Mouse (Mus musculus): ENCODE results near the gene Arrb1.
"Not testable (repeated sequence)": the region's sequence is repeated elsewhere in the genome, so short reads cannot be mapped to it uniquely, and the experiment has no call there.

Gene Arrb1

DNA sequence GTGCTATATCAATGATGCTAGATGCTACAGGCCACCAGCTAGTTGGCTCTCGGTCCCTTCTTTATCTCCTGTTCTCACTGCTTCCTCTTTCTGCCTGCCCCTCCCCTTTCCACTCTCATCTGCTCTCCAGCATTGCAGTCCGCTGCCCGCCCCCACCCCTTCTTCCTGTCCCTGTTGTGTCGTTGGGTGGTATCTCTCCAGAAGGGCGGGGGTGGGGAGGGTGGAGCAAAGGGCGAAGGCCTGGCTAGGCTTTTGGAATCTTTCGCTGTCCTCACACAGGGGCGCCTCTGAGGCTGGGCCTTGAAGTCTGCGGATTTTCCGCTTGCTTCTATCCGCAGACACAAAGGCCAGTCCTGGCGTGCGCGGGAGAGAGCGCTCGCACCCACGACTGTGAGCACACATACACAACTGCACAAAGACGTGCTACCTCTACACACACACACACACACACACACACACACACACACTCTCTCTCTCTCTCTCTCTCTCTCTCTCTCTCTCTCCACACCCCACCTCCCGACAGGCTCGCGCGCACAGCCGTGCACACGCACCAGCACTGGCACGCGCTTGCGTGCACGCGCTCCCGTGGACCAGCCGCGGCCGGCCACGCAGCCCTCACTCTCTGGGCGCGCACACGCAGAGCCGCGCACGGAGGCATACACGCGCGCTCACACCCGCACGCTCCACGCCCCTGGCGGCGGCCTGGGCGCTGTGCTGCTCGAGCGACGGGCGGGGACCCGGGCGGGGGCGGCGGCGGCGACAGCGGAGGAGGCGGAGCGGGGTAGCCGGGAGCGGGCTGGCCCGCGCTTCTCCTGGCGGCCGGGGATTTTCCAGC is at the start of gene Arrb1:
TSS of gene Arrb1 (plus strand) at position 566 of the 835 bp plus-strand sequence.
- peak; percentile 83 for DNase-seq

DNA sequence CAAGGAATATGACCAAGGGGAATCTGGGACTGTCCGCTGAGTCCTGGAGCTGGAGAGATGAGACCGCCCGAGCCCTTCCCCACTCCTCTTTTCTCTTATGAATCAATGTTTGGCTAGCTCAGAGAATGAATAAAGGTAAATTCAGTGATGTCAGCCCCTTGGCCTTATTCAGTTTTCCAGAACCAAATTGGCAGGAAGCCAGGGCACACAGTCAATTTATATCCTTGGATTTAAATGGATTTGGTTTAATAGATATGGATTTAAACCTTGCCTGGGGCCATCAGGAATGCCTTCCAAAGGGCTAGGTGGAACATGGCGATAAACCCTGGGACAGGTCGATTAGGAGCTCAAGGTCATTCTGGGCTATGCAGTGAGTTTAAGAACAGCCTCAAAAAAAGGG is 45.6 kb upstream of the Arrb1 start:
- no peak for DNase-seq

- DNase-seq = no peak
These were observed 36.1 kb upstream of the Arrb1 start for GRCm38 (mm10) chr7:99499128-99499527.

- DNase-seq = peak; percentile 76
These were observed 35.1 kb upstream of the Arrb1 start for GRCm38 (mm10) chr7:99500201-99500600.

DNA sequence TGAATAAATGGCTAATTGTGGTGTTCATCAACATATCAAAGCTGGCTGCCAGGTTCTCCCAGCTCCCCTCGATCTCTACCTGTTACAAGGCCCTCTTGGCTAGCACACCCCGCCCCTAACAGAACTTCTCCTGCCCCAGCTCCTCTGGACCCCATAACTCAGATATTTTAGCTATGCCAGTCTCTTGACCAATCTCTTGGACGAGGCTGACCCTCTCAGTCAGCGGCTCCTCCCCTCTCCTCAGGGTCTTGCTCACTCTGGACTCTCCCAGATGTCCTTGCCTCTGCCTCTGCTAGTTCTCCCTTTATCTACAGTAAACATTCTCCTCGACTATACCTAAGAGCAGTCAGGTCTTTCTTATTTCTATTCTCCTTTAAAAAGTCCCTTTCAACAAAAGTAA is 34.6 kb upstream of the Arrb1 start:
- no peak for DNase-seq

DNA sequence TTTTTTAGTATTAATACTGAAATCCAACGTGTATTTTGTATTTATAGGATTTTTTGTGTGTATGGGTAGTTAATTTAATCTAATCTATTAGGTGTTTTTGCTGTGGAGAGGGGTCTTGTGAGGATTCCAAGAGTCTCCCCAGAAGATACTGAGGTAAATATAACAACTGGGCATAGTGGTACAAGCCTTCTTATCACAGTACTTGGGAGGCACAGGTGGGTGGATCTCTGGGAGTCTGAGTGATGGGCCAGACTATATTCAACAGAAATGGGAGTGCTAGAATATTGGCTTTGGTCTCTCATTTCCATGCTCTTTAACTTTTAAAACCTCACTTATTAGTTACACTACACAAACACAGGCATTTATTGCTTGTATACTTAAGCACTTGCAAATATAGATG is 34.1 kb upstream of the Arrb1 start:
- DNase-seq = no peak

DNA sequence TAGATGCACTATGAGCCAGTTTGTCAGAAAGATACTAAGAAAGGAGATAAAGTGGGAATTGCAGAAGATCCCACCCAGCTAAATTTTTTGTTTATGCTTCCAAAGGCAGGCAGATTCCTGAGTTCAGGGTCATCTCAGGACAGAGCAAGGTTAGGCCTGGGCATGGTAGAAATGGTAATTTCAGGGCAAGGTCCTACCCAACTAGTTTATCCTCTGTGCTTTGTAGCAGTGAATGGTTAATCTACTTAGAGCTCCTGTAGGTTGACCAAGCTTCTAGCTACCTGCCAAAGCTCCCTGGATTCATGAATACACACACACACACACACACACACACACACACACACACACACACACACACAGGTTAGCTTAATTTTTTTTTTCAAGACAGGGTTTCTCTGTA is 30.7 kb upstream of the Arrb1 start:
- DNase-seq = no peak

DNA sequence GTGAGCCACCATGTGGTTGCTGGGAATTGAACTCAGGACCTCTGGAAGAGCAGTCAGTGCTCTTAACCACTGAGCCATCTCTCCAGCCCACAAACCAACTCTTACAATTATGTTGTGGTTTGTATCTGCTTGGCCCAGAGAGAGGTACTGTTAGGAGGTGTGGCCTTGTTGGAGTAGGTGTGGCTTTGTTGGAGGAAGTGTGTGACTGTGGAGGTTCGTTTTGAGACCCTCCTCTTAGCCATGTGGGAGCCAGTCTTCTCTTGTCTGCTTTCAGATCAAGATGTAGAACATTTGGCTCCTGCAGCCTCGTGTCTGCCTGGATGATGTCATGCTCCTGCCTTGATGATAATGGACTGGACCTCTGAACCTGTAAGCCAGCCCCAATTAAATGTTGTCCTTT is 27.1 kb upstream of the Arrb1 start:
- DNase-seq = not testable (repeated sequence)

DNA sequence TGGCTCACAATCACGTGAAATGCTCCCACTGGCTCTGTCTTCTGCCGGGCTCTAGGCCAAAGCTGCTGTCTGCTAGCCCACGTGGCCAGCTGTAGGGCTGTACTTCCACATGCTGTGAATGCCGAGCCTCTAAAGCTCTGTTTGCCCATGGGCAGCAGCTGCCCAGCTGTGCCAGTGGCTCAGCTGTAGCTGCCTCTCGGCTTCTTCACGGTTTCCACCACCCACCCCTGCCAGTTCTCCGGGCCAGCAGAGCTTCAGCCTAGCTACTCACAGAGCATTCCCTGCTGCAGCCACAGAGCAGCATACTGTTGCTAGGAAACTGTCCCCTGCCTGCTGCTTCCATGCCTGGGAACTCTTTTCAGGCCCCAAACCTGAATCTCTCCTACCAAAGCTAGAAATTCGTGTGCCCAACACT is 25.2 kb upstream of the Arrb1 start:
- peak; percentile 84 for DNase-seq

DNA sequence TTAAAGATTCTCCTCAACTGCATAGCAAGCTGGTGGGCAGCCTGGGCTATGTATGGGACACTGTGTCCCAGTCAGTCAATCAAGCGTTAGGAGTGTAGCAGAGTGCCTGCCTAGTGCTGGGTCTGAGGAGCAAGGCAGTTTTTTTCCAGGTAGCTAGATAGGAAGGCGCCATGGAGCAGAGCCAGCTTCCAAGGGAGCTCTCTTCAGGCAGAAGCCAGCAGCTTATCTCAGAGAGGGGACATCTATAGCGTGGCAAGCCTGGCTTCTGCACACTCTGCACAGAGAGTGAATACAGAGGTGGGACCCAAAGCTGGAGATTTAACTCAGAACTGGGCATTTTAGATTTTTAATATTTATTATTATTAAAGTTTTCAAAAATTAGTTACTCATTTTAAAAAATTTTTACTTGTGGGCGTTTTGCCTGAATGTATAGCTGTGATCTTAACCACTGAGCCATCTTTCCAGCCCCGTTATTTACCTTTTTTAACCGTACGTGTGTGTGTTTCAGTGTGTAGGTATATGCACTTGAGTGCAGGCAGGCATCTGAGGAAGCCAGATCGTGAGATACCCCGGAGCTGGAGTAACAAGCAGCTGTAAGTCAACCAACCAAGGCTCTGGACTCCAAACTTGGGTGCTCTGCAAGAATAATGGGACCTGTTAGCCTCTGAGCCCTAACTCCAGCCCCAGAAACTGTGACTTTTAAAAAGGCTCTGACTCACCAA is 19.0 kb upstream of the Arrb1 start:
- no peak for DNase-seq

GRCm38 (mm10) chr7:99516814-99517157 is 18.5 kb upstream of the Arrb1 start:
- no peak for DNase-seq

DNA sequence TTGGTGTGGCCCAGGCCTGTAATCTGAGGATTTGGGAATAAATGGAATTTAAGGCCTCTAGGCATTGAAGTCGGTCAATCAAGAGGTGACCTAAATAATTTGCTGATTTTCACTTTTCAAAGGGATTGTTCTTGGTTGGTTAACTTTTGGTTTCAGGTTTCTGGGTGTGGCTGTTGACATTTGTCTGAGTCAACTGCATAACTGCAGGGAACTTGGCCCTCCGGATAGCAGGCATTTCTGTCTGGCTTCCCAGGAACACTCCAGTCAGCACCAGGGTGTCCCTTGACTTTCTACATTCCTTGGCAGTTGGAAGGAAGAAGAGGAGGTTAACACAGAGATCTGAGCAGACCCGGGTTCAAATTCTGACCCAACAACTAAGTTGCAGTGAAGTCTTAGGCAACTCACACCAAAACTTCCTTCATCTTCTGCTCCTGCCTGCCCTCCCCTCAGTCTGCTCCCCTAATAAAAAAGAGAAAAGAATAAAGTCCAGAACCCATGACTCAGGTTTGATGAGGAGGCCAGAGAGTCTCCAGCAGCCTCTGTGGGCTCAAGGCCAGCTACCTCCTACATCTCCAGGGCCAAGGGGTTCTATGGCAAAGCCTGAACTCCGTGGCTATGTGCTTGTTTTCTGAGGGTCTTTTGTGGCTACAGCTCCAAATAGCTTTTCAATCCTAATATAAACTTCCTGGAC is 16.2 kb upstream of the Arrb1 start:
- no peak for DNase-seq

GRCm38 (mm10) chr7:99523121-99523520 is 12.1 kb upstream of the Arrb1 start:
- DNase-seq = no peak

- DNase-seq = no peak
These were observed 11.4 kb upstream of the Arrb1 start for GRCm38 (mm10) chr7:99523837-99524236.

- no peak for DNase-seq
These were observed 6.7 kb upstream of the Arrb1 start for GRCm38 (mm10) chr7:99528547-99528946.

DNA sequence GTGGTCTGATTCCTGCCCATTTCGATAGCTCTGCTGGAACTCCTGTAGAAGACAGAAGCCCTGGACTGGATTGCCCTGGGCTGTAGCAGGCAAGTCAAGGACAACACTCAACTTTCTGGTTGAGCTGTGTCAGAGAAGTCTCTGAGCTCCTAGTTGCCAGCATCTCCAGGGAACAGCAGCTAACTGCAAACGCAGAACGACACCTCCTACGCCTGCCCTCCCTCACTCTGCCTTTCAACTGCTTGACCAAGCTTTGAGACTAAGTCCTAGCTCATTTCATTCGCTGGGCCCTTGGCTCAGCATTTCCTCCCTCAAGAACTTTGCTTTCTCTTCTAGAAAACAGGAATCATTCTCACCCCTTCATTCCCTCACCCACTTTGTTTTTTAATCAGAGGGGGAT is 5.9 kb upstream of the Arrb1 start:
- DNase-seq = no peak

GRCm38 (mm10) chr7:99531408-99531970 is 3.8 kb upstream of the Arrb1 start:
- no peak for DNase-seq

DNA sequence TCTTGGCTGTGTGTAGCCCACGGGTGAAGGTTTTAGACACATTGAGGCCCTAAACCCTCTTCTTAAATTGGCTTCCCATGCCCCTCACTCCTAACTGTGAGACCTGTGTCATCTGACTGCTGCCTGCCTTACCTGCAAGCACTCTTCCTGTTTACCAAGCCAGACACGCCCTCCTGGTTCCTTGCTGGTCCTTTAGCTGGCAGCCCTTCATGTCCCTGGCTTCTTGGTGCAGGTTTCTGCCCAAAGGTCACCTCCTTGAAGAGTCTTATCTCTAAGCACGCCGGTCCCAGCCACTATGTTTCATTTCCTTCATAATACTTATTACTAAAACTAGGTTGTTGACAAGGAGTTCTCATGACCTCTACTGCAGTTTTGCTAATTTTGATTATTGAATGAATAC is 2.7 kb upstream of the Arrb1 start:
- no peak for DNase-seq

DNA sequence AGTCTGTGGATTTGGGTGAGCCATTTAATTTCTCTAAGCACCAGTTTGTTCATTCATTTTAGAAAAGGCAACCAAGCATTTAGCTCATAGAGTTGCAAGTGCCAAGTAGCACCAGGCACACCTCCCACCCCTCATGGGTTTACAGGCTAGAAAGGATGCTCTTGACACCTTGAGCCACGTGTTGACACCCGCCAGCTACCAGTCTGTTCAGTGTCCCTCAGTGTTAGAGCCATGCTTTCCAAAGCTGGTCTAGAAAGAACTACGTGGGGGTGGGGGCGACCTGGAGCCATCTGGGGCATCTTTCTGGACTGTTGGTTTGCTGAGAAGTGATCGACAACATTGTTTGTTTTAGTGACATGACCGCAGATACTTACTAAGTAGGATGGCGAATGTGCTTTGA is 1.7 kb upstream of the Arrb1 start:
- DNase-seq = no peak

- no peak for DNase-seq
These were observed 765 bp upstream of the Arrb1 start for GRCm38 (mm10) chr7:99534501-99534900.

DNA sequence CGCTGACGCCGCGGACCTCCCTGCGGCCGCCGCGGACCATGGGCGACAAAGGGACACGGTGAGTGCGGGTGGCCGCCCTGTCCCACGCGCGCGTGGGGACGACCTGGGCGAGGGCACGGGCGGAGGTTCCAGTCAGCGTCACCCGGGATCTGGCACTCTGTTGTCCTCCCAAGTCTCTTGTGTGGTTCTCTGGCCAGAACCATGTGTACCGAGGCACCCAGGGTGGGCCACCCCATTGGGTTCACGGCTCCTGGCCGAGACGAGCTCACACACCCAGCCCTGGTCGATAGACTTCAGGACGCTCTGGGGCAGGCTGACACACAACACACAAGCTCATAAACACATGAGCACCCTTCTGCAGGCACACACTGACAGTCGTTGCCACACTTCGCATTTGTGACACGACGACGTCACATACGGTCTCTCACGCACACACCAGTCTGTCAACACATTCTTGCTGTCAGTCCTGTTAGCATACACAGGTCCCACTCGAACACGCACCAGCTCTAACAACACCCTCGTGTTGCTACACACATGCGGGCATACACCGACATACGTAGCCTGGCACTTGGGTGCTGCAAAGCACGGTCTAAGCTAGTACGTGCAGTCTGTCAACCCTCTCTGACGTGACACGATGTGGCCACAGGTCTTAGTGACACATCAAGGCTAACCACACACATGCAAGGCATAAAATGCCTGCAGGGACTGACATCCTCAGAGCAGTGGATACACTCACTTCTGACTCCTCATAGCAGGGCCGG is 655 bp downstream of the Arrb1 start:
- peak; percentile 53 for DNase-seq

DNA sequence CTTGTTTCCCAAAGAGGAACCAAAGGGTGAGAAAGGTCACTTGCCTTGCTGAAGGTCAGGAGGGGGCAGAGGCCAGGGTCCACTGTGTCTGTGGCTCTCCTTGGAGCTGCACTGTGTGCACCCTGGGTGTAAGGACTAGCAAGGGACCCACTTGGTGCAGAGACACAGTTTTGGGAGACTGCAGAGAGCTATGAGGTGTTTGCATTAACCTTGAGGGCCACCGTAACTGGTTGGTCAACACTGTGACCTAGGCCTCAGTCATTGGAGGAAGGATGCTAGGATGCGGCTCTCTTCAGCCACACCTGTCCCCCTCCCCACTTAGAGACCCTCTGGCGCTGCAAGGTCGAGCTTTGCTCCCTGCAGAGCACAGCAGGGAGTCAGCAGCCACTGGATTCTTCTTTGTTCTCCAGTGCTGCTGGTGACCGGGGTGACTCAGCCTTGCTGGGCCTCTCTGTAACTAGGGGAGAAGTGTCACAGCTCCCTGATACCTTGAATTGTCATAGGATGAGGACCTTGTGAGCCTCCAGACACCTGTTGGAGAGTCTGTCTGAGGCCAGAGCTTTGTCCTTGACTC is 2.0 kb downstream of the Arrb1 start:
- DNase-seq = no peak

All from layer of hippocampus, adult 9-11 months (tissue).